Mouse (Mus musculus) spleen, adult 2 months (tissue): Measurements from ENCODE around the gene Psmd1.

Source experiments
- CTCF ChIP-seq: fragments of 200-500 bp; IDR thresholded peaks from 2 replicates; pipeline ENCODE4 v1.5.1; 2011; ENCODE audit warnings: mild to moderate bottlenecking, inconsistent platforms; ENCODE audit not compliant: insufficient read depth, insufficient read length, insufficient replicate concordance; ENCODE audit errors: extremely low read depth
- POLR2A ChIP-seq: fragments of 200-500 bp; IDR thresholded peaks from 2 replicates; pipeline ENCODE4 v1.6.1; 2011; ENCODE audit warnings: low read depth, low read length, inconsistent platforms

DNA sequence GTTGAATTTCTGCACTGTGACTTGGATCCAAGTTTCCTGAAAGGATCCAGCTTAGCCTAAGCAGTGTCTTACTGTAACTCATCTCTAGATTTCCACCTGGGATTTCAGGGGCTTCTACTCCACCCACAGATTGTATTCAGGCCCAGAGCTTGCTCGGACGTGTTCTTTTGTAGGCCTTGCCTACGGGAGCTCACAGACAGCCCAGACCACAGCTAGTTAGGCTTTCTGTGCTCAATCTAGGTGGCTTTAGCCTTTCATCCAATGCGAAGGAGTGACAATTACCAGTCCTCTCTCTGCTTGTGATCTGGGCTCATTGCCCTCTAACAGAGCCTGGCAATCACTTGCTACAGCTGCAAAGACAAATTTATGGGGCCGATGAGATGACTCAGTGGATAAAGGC, 82.1 kb downstream of the Psmd1 start:
- no peak for TF ChIP-seq CTCF
- TF ChIP-seq POLR2A = no peak
